Mouse (Mus musculus) cerebellum, adult 11 months (tissue): ENCODE data around the gene Klk1b5.
A peak's percentile ranks its signal among the peaks of the same experiment; 100 is the strongest.
"Not testable (repeated sequence)": the region's sequence is repeated elsewhere in the genome, so short reads cannot be mapped to it uniquely, and the experiment has no call there.

Experiments
- DNase-seq: peaks from one replicate; pipeline ENCODE4 v3.0.0; 2022

The Klk1b5 gene

DNA sequence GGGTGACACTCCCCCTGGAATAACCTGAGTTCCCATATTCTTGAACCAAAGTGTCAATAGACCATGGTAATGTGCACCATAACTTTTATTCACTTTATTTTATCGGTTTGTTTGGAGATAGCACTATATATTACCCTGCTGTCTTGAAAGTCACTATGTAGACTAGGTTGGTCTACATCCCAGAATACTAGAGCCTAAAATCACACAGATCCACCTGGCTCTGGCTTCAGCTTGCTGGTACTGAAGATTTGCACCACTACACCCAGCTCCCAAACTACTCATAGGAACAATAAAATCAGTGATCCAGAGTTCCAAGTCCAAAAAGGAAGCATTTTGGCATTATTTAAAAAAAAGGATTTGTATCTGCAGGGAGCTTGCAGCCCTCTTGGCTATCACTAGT, at the start of gene Klk1b5:
Gene Klk1b5, plus strand, starts transcription at position 301 of the 400 bp plus-strand sequence.
- no peak for DNase-seq

DNA sequence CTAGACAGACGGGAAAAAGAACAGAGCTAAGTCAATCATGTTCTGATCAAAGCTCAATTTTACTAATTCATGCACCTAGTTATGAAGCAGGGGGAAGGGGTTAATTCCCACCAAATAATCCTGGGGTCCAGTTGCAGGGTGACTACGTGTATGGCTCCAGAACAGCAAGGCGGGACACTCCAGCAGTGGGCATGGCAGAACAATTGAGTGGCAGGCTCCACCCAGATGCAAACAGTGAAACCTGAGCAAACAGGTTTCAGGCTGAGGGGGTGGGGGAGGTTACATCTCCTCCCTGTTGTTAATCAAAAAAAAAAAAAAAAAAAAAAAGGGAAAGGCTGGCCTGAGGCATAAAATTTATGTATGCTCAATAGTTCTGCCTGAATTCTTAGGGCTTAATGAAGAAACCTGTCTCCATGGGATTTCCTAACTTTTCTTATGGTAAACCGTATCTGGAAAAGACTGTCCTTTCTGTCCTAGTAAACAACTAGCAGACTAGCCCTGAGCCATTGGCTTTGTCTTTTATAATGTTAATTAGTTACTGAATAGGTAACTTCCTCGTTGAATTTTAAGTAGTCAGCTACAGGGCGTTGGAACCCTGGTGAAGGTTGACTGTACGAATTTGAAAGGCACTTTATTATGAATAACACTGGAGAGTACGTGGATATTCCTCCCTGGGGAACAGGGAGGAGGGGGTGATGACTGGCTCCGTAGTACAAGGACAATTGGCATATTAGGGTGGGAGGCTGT, 36.3 kb upstream of the Klk1b5 start:
- no peak for DNase-seq

DNA sequence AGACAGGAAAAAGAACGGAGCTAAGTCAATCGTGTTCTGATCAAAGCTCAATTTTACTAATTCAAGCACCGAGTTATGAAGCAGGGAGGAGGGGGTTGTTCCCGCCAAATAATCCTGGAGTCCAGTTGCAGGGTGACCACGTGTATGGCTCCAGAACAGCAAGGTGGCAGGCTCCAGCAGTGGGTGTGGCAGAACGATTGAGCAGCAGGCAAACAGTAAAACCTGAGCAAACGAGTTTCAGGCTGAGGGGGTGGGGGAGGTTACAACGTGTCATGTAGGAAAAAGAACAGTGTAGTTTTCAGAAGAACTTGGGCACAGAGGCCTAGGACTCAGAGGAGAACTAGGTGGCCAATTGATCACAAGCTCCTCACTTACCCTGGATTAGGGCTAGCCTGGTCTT, 29.2 kb upstream of the Klk1b5 start:
- not testable (repeated sequence) for DNase-seq

DNA sequence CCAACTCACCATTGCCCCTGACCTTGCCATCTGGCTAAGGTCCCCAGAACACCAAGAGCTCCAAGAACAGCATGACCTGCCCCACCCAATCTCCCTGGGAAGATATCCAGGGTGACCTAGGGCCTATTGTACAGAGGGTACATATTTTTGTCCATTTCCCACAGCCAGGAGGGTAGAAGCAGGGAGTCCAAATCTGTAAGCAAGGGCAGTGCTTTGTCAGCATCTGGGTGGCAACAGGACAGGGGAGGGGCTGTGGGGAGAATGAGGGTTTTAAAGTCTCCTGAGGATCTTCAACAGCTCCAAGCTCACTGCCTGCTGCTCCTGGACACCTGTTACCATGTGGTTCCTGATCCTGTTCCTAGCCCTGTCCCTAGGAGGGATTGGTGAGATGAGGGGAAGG, 27.8 kb upstream of the Klk1b5 start, which contains the start of gene Klk1b24:
Gene Klk1b24, plus strand, starts transcription at position 301 of the 400 bp plus-strand sequence.
- not testable (repeated sequence) for DNase-seq

DNA sequence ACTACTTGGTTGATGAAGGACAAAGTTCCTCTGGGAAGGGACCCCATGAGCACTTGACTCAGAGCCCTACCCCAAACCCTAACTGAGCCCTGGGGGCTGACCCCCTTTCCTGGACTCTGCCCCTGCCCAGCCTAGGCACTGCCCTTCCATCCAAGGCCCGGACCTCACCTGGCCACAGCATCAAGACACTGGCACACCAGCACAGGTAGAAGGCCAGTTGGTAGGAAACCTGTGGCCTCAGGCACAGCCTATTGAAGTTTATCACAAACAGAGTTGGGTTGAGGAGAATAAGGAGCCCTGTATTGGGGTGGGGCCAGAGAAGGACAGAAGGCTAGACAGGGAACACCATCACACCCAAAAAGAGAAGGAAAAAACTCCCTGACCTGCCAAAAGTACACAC, 22.3 kb upstream of the Klk1b5 start:
- DNase-seq: not testable (repeated sequence)

DNA sequence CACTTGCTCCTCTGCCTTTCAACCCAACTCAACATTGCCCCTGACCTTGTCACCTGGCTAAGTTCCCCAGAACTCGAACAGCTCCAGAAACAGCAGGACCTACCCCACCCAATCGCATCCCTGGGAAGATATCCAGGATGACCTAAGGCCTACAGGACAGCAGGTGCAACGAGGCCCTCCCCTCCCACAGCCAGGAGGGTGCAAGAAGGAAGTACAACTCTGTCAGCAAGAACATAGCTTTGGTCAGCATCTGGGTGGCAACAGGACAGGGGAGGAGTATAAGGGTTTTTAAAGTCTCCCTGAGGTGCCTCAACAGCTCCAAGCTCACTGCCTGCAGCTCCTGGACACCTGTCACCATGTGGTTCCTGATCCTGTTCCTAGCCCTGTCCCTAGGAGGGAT, 17.9 kb upstream of the Klk1b5 start, which contains the start of gene Klk1b3:
Gene Klk1b3, plus strand, starts transcription at position 301 of the 400 bp plus-strand sequence.
- no peak for DNase-seq

DNA sequence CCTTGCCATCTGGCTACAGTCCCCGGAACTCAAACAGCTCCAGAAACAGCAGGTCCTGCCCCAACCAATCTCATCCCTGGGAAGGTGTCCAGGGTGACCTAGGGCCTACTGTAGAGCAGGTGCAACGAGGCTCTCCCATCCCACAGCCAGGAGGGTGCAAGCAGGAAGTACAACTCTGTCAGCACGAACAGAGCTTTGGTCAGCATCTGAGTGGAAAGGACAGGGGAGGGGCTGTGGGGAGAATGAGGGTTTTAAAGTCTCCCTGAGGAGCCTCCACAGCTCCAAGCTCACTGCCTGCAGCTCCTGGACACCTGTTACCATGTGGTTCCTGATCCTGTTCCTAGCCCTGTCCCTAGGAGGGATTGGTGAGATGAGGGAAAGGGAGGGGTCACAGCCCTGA, 8.6 kb upstream of the Klk1b5 start, which contains the start of gene Klk1b4:
Gene Klk1b4, plus strand, starts transcription at position 301 of the 400 bp plus-strand sequence.
- DNase-seq: not testable (repeated sequence)

DNA sequence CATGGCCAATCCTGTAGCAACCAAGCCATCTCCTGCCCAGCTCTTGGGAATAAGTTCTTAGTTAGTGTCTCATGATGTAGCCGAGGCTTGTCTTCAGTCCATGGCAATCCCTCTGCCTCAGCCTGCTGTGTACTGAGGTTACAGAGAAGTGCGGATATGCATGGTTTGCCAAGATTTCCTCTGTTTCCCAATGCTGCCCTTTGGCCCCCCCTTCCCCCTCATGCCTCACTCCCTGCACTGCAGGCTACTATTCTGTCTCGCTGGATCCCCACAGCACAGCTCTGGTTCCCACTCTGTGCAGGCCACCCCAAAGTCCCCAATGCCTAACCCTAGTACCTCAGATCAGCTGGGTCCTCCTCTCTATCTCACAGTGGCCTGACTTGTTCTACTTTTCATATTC, 7.4 kb upstream of the Klk1b5 start:
- no peak for DNase-seq

DNA sequence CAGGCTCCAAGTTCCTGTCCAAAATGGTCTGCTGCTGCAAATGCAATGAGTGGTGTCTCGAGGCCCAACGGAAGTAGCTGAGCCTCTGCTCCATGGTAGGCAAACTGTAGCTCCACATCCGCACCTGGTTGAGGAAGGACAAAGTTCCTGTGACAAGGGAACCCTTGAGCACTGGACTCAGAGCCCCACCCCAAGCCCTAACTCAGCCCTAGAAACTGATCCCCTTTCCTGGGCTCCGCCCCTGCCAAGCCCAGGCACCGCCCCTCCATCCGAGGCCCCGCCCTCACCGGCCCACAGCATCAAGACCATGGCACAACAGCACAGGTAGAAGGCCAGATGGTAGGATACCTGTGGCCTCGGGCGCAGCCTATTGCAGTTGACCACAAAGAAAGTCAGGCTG, 5.9 kb downstream of the Klk1b5 start:
- not testable (repeated sequence) for DNase-seq

DNA sequence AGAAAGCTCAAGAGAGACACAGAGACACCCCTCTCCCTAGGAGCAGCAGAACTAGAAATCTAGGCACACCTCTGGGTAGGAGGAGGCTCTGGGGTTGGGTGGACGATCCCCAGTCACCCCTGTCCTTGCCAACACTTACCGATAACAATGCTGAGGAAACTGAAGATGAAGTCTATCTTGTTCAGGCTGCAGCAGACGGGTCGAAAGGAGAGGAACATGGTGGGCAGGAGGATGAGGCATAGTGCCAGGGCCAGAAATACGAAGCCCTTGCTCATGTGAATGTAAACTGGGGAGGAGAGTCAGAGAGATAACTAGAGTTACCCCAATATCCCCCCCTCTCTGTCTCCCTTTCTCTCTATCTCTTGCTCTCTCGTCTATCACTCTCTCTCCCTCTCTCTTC, 6.6 kb downstream of the Klk1b5 start:
- not testable (repeated sequence) for DNase-seq

DNA sequence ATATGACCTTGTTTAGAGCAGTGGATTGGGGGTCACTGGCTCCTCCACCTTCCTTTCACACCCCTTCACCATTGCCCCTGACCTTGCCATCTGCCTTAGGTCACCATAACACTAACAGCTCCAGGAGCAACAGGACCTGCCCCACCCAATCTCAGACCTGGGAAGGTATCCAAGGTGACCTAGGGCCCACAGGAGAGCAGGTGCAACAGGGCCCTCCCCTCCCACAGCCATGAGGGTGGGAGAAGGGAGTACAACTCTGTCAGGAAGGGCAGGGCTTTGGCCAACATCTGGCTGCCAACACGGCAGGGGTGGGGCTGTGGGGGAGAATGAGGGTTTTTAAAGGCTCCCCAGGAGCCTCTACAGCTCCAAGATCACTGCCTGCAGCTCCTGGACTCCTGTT, 9.3 kb downstream of the Klk1b5 start, which contains the start of gene Klk1:
Gene Klk1, plus strand, starts transcription at position 285 of the 400 bp plus-strand sequence.
- DNase-seq: no peak

DNA sequence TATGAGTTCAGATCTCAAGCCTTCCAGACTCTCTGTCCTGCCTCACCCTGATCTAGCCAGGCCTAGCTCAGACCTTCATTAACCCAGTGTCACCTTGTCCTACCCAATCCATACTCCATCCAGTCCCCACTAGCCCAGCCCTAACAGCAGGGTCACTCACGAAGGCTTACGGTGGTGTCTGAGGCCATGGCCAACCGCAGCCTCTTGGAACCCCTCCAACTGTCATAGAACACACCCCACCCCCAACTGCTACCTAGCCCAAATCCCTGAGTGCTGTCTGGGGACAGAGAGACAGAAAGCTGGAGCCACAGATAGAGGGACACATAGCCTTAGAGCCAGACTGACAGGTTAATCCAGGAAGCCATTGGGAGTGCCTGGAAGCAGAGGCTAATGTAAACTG, 20.2 kb downstream of the Klk1b5 start, which contains the start of gene Gm36864:
Gene Gm36864, plus strand, starts transcription at position 269 of the 400 bp plus-strand sequence.
- no peak for DNase-seq

DNA sequence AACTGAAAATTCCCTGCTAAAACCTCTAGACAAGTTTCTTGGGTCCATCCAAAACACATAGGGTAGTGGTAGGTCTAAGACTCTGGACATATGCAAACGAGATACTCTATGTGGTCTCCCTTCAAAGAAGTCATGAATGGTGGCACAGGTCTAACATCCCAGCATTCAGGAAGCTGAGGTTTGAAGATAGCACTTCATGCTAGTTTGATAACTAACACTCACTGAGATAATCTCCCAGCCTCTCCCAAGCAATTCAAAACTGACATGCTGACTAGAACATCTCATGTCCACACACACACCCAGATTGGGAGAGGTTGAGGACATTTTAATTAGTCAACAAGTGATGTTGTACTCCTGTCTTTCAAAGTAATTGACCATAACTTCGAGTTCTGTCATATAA, 24.2 kb downstream of the Klk1b5 start:
- DNase-seq: no peak

DNA sequence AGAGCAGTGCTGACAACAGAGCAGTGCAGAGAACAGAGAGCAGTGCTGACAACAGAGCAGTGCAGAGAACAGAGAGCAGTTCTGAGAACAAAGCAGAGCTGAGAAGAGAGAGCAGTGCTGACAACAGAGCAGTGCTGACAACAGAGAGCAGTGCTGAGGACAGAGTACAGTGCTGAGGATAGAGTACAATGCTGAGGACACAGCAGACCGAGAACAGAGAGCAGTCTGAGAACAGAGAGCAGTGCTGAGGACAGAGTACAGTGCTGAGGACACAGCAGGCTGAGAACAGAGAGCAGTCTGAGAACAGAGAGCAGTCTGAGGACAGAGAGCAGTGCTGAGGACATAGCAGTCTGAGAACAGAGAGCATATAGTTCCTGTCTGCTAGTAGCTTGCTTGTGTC, 25.0 kb downstream of the Klk1b5 start:
- DNase-seq: no peak

DNA sequence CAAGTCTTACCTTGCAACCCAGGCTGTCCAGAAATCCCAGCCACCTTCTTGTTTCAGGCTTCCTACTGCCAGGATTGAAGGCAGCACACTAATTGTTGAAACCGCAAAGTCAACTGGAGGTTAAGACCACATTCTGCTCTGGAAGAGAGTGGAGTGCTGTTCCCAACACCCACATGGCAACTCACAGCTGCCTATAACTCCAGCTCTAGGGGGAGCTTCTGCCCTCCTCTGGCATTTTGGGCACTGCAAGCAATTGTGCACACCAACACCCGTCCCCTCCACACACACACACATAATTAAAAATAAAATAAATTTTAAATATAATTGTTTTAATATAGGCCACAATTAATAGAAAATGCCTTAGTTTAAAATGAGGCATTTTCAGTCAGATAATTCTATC, 25.4 kb downstream of the Klk1b5 start:
- no peak for DNase-seq

DNA sequence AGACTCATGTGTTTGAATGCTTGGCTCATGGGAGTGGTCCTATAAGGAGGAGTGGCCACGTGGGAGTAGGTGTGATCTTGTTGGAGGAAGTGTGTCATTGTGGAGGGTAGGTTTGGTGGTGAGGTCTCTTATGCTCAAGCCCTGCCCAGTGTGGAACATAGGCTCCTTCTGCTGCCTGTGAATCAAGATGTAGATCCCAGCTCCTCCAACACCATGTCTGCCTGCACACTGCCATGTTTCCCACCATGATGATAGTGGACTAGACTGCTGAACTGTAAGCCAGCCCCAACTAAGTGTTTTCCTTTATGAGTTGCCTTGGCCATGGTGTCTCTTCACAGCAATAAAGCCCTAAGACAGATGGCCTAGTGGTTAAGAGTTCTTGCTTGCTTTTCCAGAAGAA, 28.3 kb downstream of the Klk1b5 start:
- no peak for DNase-seq

DNA sequence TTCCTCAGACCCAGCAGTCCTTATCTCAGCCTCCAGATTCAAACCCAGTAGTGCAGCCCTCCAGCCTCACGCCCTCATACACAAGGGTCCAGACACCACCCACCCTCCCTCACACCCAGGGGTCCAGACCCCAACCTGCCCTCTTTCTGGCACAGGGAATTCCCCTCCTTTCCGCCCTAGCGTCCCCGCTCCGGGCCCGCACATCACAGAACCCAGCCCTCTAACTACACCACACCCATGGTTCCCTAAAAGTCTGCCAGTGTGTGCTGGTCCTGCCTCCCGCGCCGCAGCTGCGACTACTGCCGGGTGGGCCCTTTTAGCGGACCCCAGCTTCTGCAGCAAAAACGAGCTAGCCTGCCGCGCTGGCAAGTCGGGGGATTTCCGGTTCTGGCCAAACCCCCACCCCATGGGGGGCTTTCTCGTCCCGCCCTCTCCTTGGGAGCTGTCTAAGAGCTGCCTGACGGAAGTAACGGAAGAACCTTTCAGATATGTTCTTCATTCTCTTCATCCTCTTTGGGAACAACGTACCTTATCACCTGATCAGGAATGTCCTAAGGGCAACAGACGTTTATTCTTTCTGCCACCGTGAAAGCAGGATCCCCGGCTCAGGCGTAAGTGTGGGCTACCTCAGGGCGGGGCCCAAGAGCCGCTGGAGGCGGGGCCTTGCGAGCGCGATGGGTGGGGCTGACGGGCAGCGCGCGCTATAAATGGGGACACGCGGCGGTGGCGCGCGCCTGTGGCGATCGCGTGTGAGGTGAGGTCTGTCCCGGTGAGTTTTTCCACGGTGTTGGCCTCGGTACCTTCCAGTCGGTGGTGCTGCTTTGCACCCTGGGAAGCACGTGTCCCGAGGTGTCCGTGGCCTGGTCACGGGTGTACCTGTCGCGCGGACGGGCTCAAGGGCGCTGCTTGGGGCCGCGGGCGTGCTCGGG, 30.6 kb downstream of the Klk1b5 start, which contains the start of the genes 1700028J19Rik and 2410002F23Rik:
Gene 1700028J19Rik, minus strand, starts transcription at position 641 of the 929 bp plus-strand sequence.
Gene 2410002F23Rik, plus strand, starts transcription at position 668 of the 929 bp plus-strand sequence.
- peak; percentile 91 for DNase-seq

DNA sequence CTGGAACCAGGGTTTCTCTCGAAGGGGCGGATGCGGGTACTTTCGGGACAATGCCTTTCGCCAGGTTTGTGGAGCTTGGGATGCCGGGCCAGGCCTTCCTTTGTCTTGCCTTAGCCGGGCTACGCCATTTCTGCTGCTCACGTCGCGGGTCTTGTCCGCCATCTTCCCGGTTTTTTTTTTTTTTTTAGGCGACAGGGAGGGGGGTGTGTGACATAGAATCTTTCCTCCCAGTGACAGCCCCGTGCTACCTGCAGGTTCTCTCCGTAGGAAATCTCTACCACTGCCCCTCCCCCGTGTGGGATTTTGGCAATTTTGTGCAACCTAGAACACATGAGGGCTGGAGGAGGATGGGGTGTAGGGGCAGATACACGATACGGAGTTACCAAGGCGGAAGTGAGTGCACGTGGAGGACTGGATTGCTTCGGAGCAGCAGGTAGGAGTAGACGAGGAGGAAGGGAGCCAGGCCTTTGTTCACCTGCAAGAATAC, 31.3 kb downstream of the Klk1b5 start:
- no peak for DNase-seq

DNA sequence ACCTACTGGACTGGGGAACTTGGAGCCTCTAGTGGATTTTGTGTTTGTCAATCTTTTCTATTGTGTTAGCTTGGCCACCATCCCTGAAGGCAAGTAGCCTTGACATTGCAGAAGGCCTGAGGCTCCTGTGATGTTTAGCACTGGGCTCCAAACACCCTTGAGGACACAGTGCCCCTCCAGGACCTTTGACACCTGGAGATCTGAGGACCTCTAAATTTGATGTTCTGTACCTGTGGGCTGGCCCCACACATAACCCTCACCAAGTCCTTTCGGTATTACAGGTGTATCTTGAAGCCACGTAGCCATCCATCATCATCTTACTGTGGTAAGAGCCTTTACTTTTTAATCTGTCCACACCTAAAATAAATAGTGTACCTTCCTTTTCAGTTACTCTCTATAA, 32.2 kb downstream of the Klk1b5 start:
- DNase-seq: no peak

DNA sequence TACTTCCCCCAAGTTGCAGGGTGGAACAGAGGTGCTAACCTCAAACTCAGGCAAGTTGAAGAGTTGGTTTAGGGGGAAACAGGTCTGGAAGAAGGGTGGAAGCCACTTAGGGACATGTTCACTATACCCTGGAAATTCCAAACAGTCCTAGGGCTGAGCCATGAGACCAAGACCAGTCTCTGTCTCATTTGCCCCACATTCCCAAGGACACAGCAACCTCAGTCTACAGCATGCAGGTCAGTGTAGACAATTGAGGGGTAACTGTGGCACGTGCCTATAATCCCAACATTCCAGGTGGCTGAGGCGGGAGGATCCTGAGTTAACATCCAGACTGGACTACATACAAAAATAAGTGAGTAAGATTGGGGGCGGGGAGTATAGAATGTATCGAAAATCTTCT, 33.5 kb downstream of the Klk1b5 start:
- no peak for DNase-seq

DNA sequence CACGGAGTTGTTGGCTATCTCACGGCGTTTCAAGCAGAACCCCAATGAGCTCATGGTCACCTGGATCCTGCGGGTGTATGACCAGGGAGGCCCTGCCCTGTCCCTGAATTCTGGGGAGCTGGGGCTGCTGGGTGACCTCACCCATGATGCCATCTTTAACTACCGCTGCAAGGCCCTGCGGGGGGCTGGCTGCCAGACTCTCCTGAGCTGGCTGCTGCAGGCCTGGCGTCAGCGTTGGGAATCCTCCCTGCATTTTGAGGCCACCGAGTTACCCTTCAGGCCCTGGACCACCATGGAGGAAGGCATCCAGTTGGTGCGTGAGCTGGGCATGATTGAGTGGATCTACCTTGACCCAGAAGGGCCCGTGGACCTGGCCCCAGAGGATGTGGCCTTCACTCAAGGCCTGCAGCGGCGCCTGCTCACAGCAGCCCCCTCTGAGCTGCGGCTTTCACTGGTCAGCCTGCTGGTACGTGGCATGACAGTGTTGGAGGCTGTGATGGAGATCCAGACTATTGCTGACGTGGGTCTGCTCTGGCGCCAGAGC, 35.1 kb downstream of the Klk1b5 start:
- not testable (repeated sequence) for DNase-seq

DNA sequence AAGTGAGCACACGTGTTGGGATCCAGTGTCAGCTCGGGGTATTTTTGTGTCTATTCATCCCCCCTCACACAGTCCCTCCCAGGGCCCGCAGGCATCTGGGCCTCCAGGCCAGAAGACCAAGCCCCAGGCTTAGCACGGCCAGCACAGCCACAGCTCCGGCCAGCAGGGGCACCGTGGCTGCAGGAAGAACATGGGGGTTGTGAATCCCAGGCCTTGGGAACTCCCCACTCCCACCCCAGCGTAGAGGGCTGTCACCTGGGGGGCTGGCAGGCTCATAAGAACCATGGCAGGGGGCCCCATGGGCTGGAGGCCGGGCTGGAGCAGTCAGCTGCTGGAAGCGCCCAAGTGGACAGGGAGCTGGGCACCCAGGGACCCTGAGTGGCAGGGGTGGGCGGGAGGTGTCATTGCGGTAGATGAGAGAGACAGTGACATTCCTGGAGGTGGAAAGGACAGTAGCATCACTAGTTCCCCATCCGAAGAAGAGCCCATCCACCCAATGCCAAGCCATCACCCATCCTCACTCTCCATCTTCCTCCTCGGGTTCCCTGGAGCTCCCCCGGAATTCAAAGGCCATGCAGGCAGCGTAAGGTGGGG, 37.4 kb downstream of the Klk1b5 start:
- no peak for DNase-seq
